Mouse (Mus musculus): ENCODE results near the gene Zrsr1. TPM values are rescaled to one million over a fixed set of nuclear protein-coding genes. Genes with fewer than 3 reads are reported as not detected.
A peak's percentile ranks its signal among the peaks of the same experiment; 100 is the strongest.

Zrsr1 gene
- total and polyA plus RNA-seq, 3 experiments = 10.4 to 15.8 TPM; not detected in 1

DNA sequence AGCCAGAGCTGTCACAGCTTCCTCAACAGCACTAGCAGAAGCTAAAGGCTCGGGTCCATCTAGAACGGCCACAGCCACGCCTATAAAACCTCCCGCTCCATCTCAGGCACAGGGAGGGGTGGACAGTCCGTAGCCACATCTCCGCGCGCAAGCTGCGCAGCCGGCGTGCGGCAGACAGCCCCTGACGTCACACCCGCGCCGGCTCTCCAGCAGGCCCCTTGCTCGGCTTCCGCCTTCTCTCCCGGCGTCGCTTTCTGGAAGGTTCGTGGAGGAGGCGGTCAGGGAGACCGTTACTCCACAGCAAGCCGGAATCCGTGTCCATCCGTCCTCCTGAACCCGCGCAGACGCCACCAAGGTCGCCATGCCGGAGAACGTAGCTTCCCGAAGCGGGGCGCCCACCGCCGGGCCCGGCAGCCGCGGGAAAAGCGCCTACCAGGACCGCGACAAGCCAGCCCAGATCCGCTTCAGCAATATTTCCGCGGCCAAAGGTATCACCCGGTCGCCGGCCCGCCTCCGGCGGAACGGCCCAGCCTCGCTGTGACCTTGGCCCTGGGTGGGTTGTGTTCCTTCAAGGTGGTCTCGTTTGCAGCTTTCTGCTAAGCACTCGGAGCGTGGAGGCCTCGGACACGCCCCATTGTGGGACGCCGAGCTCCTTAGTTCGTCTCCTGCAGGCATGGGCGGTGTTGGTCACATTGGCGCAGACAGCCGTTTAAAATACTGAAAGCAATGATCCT, 18.8 kb downstream of the Zrsr1 start, which contains the start of gene Cct4:
TSS of gene Cct4 (plus strand) at position 127 of the 734 bp plus-strand sequence.
- Histone ChIP-seq H3K79me2 (ENCODE audit: control insufficient read depth, insufficient read depth, low read length, poor library complexity) (peaks cover 37% of the 10 kb centered on the region), H3K9ac (ENCODE audit: control insufficient read depth, low read depth, low read length, poor library complexity, severe bottlenecking) (peak within 1 kb of the TSS; percentile 96), H3K27me3 (ENCODE audit: control insufficient read depth in 1 of 2, insufficient read depth in 2 of 2, low read length in 2 of 2) (no peaks in the 10 kb centered on the region), H3K9me3 (replicated peaks; ENCODE audit: insufficient read depth, low read length) (no peaks in the 10 kb centered on the region), H3K4me3 (ENCODE audit: control insufficient read depth in 1 of 2, insufficient read depth in 1 of 2, low read depth in 2 of 2, low read length in 2 of 2) (peak within 1 kb of the TSS; percentile 85 to 96), H3K36me3 (ENCODE audit: control insufficient read depth in 1 of 2, insufficient read depth in 2 of 2, low read length in 2 of 2) (peaks cover 28 to 35% of the 10 kb centered on the region in 2 experiments), H3K27ac (ENCODE audit: control insufficient read depth, low read depth, low read length) (peak within 1 kb of the TSS; percentile 75), H3K4me1 (ENCODE audit: control insufficient read depth in 1 of 2, insufficient read depth in 2 of 2, low read length in 2 of 2) (peaks cover 5 to 6% of the 10 kb centered on the region in 2 experiments; a peak in 2 of 4 replicates)
- DNase-seq (ENCODE audit: low read depth, low spot score) = peak; percentile 96
- no peak for TF ChIP-seq TAL1 (IDR thresholded peaks at IDR 0.05; ENCODE audit: low read length)
- TF ChIP-seq MYB (IDR thresholded peaks at IDR 0.05; ENCODE audit: low read depth, low read length) = no peak
- no peak for TF ChIP-seq RAD21 (IDR thresholded peaks at IDR 0.05; ENCODE audit: low read depth, low read length)
- TF ChIP-seq POLR2AphosphoS2 (IDR thresholded peaks at IDR 0.05; ENCODE audit: low read length) = peak; percentile 96; the same call in 1 of the 2 replicates
- peak; percentile 91 for TF ChIP-seq MAX (IDR thresholded peaks at IDR 0.05; ENCODE audit: low read length)
- peak; percentile 92 for TF ChIP-seq ZMIZ1 (IDR thresholded peaks at IDR 0.05; ENCODE audit: low read depth, low read length)
- TF ChIP-seq ZC3H11A (IDR thresholded peaks at IDR 0.05; ENCODE audit: low read depth, low read length) = no peak
- no peak for TF ChIP-seq USF1 (IDR thresholded peaks at IDR 0.05; ENCODE audit: low read depth, low read length)
- TF ChIP-seq NELFE (IDR thresholded peaks at IDR 0.05; ENCODE audit: low read depth, low read length) = peak; percentile 100
- TF ChIP-seq USF2 (IDR thresholded peaks at IDR 0.05; ENCODE audit: borderline replicate concordance in 1 of 2, insufficient read depth in 1 of 2, low read depth in 1 of 2, low read length in 2 of 2) = no peak
- TF ChIP-seq CHD1 (IDR thresholded peaks at IDR 0.05; ENCODE audit: low read depth, low read length) = no peak; the same call in 1 of the 2 replicates
- TF ChIP-seq TBP (IDR thresholded peaks at IDR 0.05; ENCODE audit: low read depth, low read length) = peak; percentile 89
- peak; percentile 27; the same call in 1 of the 2 replicates for TF ChIP-seq ETS1 (IDR thresholded peaks at IDR 0.05; ENCODE audit: low read depth, low read length)
- TF ChIP-seq TCF12 (IDR thresholded peaks at IDR 0.05; ENCODE audit: low read depth, low read length) = peak; percentile 71
- TF ChIP-seq UBTF (IDR thresholded peaks at IDR 0.05; ENCODE audit: borderline replicate concordance, insufficient read depth, low read depth, low read length) = no peak; the same call in 1 of the 2 replicates
- TF ChIP-seq MAZ (IDR thresholded peaks at IDR 0.05; ENCODE audit: low read depth, low read length) = no peak
- no peak for TF ChIP-seq ZNF384 (IDR thresholded peaks at IDR 0.05; ENCODE audit: low read depth, low read length)
- TF ChIP-seq SMC3 (IDR thresholded peaks at IDR 0.05; ENCODE audit: low read depth, low read length) = no peak
- no peak for TF ChIP-seq BHLHE40 (IDR thresholded peaks at IDR 0.05; ENCODE audit: borderline replicate concordance, low read depth, low read length)
- TF ChIP-seq JUND (IDR thresholded peaks at IDR 0.05; ENCODE audit: low read depth, low read length) = no peak
- no peak for TF ChIP-seq E2F4 (IDR thresholded peaks at IDR 0.05; ENCODE audit: borderline replicate concordance, low read depth, low read length)
- TF ChIP-seq RCOR1 (IDR thresholded peaks at IDR 0.05; ENCODE audit: low read depth, low read length) = no peak
- TF ChIP-seq GABPA (IDR thresholded peaks at IDR 0.05; ENCODE audit: low read depth, low read length) = no peak
- TF ChIP-seq MAFK (IDR thresholded peaks at IDR 0.05; ENCODE audit: borderline replicate concordance, low read depth, low read length) = no peak
- TF ChIP-seq EP300 (IDR thresholded peaks at IDR 0.05; ENCODE audit: low read depth in 1 of 2, low read length in 2 of 2) = no peak
- peak; percentile 97 for TF ChIP-seq HCFC1 (IDR thresholded peaks at IDR 0.05; ENCODE audit: low read depth, low read length)
- no peak for TF ChIP-seq ZKSCAN1 (IDR thresholded peaks at IDR 0.05; ENCODE audit: low read depth, low read length)
- TF ChIP-seq GATA1 (IDR thresholded peaks at IDR 0.05; ENCODE audit: low read depth, low read length) = no peak
- TF ChIP-seq MXI1 (IDR thresholded peaks at IDR 0.05; ENCODE audit: low read depth, low read length) = peak; percentile 96
- no peak for TF ChIP-seq MEF2A (IDR thresholded peaks at IDR 0.05; ENCODE audit: extremely low read depth, insufficient replicate concordance, low read depth, low read length, poor library complexity, severe bottlenecking)
- TF ChIP-seq CHD2 (IDR thresholded peaks at IDR 0.05; ENCODE audit: low read length) = no peak
- TF ChIP-seq POLR2A (IDR thresholded peaks at IDR 0.05; ENCODE audit: control insufficient read depth in 1 of 2, insufficient read depth in 1 of 2, low read depth in 1 of 2, low read length in 2 of 2, poor library complexity in 1 of 2) = peak; percentile 95 to 98
- TF ChIP-seq ELF1 (IDR thresholded peaks at IDR 0.05; ENCODE audit: low read depth, low read length) = peak; percentile 97
- TF ChIP-seq SIN3A (IDR thresholded peaks at IDR 0.05; ENCODE audit: low read length) = peak; percentile 97
- peak; percentile 87; the same call in 1 of the 2 replicates for TF ChIP-seq MYC (IDR thresholded peaks at IDR 0.05; ENCODE audit: low read depth, low read length)
- peak; percentile 79 for TF ChIP-seq KAT2A (conservative IDR thresholded peaks at IDR 0.05; ENCODE audit: low read depth, low read length)

Data from MEL (cell line).